Mouse (Mus musculus): ENCODE results near the gene Fam172a.
"Not testable (repeated sequence)": the region's sequence is repeated elsewhere in the genome, so short reads cannot be mapped to it uniquely, and the experiment has no call there.

The Fam172a gene

DNA sequence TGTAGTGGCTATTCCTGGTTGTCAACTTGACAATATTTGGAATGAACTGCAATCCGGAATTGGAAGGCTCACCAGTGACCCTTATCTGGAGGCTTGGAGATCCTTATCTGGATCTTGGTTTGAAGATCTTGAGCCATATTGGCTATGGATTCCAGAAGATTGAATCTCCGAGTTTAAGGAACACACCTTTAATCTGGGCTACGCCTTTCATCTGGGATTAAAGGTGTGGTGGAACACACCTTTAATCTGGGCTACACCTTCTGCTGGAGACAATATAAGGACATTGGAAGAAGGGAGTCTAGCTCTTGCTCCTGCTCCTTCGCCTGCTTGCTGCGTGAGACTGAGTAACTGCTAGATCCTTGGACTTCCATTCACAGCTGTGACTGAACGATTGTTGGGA is at the start of gene Fam172a:
Fam172a (plus strand) TSS at position 301 of the 400 bp plus-strand sequence.
- in situ Hi-C loops (cut with MboI; ENCODE audit: low pct_unique_long_range_greater_than_20kb in 1 of 2, low sequenced_read_pairs in 2 of 2, unreplicated experiment in 1 of 2) = not testable (repeated sequence)

GRCm38 (mm10) chr13:77688651-77689050 is 13.2 kb upstream of the Fam172a start:
- in situ Hi-C loops (cut with MboI; ENCODE audit: low pct_unique_long_range_greater_than_20kb in 1 of 2, low sequenced_read_pairs in 2 of 2, unreplicated experiment in 1 of 2) = no loop called here

- in situ Hi-C loops (cut with MboI; ENCODE audit: low pct_unique_long_range_greater_than_20kb in 1 of 2, low sequenced_read_pairs in 2 of 2, unreplicated experiment in 1 of 2) = no loop called here
These were observed 6.7 kb downstream of the Fam172a start for GRCm38 (mm10) chr13:77708514-77709013.

GRCm38 (mm10) chr13:77717499-77717898 is 15.7 kb downstream of the Fam172a start:
- in situ Hi-C loops (cut with MboI; ENCODE audit: low pct_unique_long_range_greater_than_20kb in 1 of 2, low sequenced_read_pairs in 2 of 2, unreplicated experiment in 1 of 2) = no loop called here

- in situ Hi-C loops (cut with MboI; ENCODE audit: low pct_unique_long_range_greater_than_20kb in 1 of 2, low sequenced_read_pairs in 2 of 2, unreplicated experiment in 1 of 2) = no loop called here
These were observed 41.0 kb downstream of the Fam172a start for GRCm38 (mm10) chr13:77742822-77743221.

DNA sequence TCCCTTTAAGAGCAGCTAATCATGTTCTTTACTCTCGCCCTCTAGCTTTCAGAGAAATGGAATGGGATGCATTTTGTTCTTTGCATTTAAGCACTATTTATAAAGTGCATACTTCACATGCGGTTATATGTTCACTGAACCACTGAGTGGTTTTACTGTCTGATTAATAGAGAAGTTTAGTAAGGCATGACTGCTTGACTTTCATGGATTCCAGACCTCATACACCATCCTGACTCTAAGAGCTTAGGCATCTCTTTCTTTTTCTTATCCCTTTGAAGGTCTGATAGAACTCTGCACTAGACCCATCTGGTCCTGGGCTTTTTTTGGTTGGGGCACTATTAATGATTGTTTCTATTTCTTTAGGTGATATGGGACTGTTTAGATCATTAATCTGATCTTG is 75.8 kb downstream of the Fam172a start:
- in situ Hi-C loops (cut with MboI; ENCODE audit: low pct_unique_long_range_greater_than_20kb in 1 of 2, low sequenced_read_pairs in 2 of 2, unreplicated experiment in 1 of 2) = no loop called here

GRCm38 (mm10) chr13:77807341-77807740 is 105.5 kb downstream of the Fam172a start:
- in situ Hi-C loops (cut with MboI; ENCODE audit: low pct_unique_long_range_greater_than_20kb in 1 of 2, low sequenced_read_pairs in 2 of 2, unreplicated experiment in 1 of 2) = not testable (repeated sequence)

DNA sequence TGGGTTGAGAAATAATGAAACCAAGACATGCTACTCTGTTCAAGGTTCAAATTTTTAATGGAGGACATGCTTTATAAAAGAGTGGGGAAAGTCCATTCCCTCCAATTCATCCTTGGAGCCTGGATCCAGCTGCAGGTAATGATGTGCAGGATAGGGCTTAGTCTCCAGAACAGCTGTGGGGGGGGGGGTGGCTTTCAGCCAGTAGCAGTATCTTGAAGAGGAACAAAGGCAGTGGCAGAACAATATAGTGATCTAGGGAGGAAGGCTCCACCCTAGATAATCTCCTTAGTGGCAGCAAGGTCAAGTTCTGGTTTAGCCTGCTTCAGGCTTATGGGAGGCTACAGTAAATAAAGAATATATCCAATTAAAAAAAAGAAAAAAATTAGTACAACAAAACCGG is 108.6 kb downstream of the Fam172a start:
- in situ Hi-C loops (cut with MboI; ENCODE audit: low pct_unique_long_range_greater_than_20kb in 1 of 2, low sequenced_read_pairs in 2 of 2, unreplicated experiment in 1 of 2) = no loop called here

- in situ Hi-C loops (cut with MboI; ENCODE audit: low pct_unique_long_range_greater_than_20kb in 1 of 2, low sequenced_read_pairs in 2 of 2, unreplicated experiment in 1 of 2) = no loop called here
These were observed 124.3 kb downstream of the Fam172a start for GRCm38 (mm10) chr13:77826138-77826537.

- in situ Hi-C loops (cut with MboI; ENCODE audit: low pct_unique_long_range_greater_than_20kb in 1 of 2, low sequenced_read_pairs in 2 of 2, unreplicated experiment in 1 of 2) = no loop called here
These were observed 141.3 kb downstream of the Fam172a start for GRCm38 (mm10) chr13:77843017-77843654.

GRCm38 (mm10) chr13:77848868-77849267 is 147.0 kb downstream of the Fam172a start:
- in situ Hi-C loops (cut with MboI; ENCODE audit: low pct_unique_long_range_greater_than_20kb in 1 of 2, low sequenced_read_pairs in 2 of 2, unreplicated experiment in 1 of 2) = no loop called here

- in situ Hi-C loops (cut with MboI; ENCODE audit: low pct_unique_long_range_greater_than_20kb in 1 of 2, low sequenced_read_pairs in 2 of 2, unreplicated experiment in 1 of 2) = no loop called here
These were observed 163.0 kb downstream of the Fam172a start for GRCm38 (mm10) chr13:77864804-77865203.

GRCm38 (mm10) chr13:77868314-77868713 is 166.5 kb downstream of the Fam172a start:
- in situ Hi-C loops (cut with MboI; ENCODE audit: low pct_unique_long_range_greater_than_20kb in 1 of 2, low sequenced_read_pairs in 2 of 2, unreplicated experiment in 1 of 2) = no loop called here

DNA sequence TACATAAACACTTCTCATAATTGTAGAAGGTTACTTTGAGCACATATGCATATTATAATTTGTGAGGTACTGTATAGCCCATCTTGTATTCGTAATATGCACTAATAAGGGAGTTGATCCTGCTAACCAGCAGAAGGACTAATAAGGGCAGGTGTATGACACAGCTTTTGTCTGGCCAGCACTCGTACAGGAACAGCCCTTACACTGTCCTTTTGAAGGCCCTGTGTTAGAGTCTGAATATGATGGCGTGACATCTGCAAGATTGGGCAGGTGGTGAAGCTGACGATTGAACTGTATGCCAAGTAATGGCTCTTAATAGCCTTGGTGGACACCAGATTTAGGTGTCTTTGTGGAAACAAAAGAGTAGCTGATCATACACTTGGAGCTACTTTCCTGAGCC is 176.3 kb downstream of the Fam172a start:
- in situ Hi-C loops (cut with MboI; ENCODE audit: low pct_unique_long_range_greater_than_20kb in 1 of 2, low sequenced_read_pairs in 2 of 2, unreplicated experiment in 1 of 2) = no loop called here

- in situ Hi-C loops (cut with MboI; ENCODE audit: low pct_unique_long_range_greater_than_20kb in 1 of 2, low sequenced_read_pairs in 2 of 2, unreplicated experiment in 1 of 2) = no loop called here
These were observed 176.7 kb downstream of the Fam172a start for GRCm38 (mm10) chr13:77878545-77878944.

- in situ Hi-C loops (cut with MboI; ENCODE audit: low pct_unique_long_range_greater_than_20kb in 1 of 2, low sequenced_read_pairs in 2 of 2, unreplicated experiment in 1 of 2) = no loop called here
These were observed 195.8 kb downstream of the Fam172a start for GRCm38 (mm10) chr13:77897619-77898018.

DNA sequence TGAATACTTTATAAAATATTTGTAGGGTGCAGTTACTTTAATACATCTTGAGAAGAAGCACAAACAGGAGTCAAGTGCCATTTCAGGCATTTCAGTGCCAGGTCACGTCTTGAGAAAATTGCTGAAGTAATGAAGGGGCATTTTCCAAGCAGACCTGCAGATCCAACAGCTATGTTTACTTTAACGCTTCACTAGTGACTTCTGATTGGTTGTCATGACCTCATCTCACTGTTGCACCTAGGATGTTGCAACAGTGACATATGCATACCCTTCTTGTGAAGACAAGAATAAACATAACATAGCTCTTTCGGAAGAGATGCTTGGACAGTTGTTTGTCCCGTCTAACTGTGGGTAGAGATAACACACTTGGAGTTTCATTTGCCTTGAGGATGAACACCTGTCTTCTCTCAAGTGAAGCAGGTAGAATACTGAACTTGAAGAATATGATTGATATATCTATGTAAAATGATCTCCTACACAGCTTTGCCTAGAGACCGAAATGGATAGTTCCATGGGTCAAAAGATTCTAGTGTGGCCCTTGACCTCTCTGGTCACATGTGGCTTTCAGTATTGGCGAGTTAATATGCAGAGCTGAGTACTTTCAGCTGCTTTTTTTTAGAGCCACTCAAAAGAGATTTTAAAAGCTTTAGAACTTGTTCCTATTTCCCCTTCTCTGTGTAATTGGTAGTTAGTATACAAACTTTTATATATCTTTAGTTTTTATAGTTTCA is 196.4 kb downstream of the Fam172a start:
- in situ Hi-C loops (cut with MboI; ENCODE audit: low pct_unique_long_range_greater_than_20kb in 1 of 2, low sequenced_read_pairs in 2 of 2, unreplicated experiment in 1 of 2) = no loop called here

DNA sequence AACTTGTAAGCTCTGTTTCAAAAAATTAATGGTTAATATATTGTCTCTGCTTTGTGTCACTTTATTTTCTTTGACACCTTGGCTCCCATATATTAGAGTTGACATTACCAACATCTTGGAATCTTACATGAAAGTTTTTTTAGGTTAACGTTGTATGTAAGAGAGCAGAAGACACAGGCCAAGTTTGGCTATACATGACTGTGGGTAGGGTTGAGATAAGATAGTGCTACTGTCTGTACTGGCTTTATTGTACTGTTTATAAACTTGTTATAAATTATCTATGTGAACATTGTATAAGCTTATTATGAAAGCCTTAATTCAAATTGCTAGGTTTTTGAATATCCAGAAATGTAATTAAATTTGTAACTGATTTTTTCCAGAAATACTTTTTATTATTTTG is 197.9 kb downstream of the Fam172a start:
- in situ Hi-C loops (cut with MboI; ENCODE audit: low pct_unique_long_range_greater_than_20kb in 1 of 2, low sequenced_read_pairs in 2 of 2, unreplicated experiment in 1 of 2) = no loop called here

GRCm38 (mm10) chr13:77900843-77901242 is 199.0 kb downstream of the Fam172a start:
- in situ Hi-C loops (cut with MboI; ENCODE audit: low pct_unique_long_range_greater_than_20kb in 1 of 2, low sequenced_read_pairs in 2 of 2, unreplicated experiment in 1 of 2) = no loop called here

GRCm38 (mm10) chr13:77909184-77909583 is 207.4 kb downstream of the Fam172a start:
- in situ Hi-C loops (cut with MboI; ENCODE audit: low pct_unique_long_range_greater_than_20kb in 1 of 2, low sequenced_read_pairs in 2 of 2, unreplicated experiment in 1 of 2) = no loop called here
